Comparison of ENCODE assay signal across 32 mouse cellular contexts in the genomic region with DNA sequence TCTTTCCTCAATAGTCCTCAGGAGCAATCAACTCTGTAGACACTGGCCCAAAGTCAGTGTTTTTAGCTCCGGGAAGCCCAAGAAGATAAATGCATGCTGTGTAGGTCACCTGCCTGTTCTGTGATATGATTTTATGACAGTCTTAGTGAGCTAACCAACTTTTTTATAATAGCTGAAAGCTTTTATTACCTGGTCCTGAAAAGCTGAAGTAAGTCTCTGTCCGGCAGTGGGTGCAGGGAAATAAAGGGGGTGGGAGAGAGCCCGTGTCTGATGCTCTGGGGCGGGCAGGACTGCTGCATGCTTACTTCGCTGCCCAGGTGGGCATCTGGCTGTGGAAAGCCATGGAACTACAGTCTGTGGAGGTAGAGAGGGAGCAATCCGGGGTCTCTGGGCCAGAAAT. TPM values are rescaled to one million over a fixed set of nuclear protein-coding genes. Genes with fewer than 3 reads are reported as not detected.
"Had no signal": no experiment of that assay in that cellular context is flagged by ENCODE, and none has a peak within 500 bp of the region (broad histone marks: within the 10 kb centered on the region; RNA-seq: fewer than 3 reads in every experiment).

No protein-coding gene starts in this region.

- H3K9ac ChIP-seq: limb, embryonic 12.5 days; limb, embryonic 13.5 days; limb, embryonic 15.5 days; liver, embryonic 12.5 days; liver, embryonic 13.5 days; liver, embryonic 14.5 days; liver, embryonic 15.5 days; liver, postnatal 0 days; lung, embryonic 14.5 days; lung, embryonic 15.5 days; midbrain, embryonic 12.5 days; midbrain, embryonic 15.5 days had no signal

- H3K4me1 ChIP-seq: liver, embryonic 12.5 days; liver, embryonic 13.5 days; liver, embryonic 15.5 days; lung, embryonic 15.5 days; megakaryocyte, embryonic 14.5 days; midbrain, embryonic 15.5 days had no signal

- H3K9me3 ChIP-seq: limb, embryonic 10.5 days; limb, embryonic 12.5 days; limb, embryonic 13.5 days; limb, embryonic 15.5 days; liver, embryonic 12.5 days; liver, embryonic 13.5 days; liver, embryonic 15.5 days; lung, embryonic 15.5 days; midbrain, embryonic 10.5 days; midbrain, embryonic 12.5 days; midbrain, embryonic 15.5 days had no signal

- ATAC-seq: liver, embryonic 12.5 days; liver, postnatal 0 days; lung, postnatal 0 days; midbrain, embryonic 15.5 days; midbrain, embryonic 16.5 days had no signal

- H3K27ac ChIP-seq: limb, embryonic 10.5 days; limb, embryonic 12.5 days; limb, embryonic 13.5 days; limb, embryonic 15.5 days; liver, embryonic 12.5 days; liver, embryonic 13.5 days; liver, embryonic 14.5 days; liver, embryonic 15.5 days; lung, embryonic 15.5 days; macrophage; midbrain, embryonic 10.5 days; midbrain, embryonic 12.5 days; midbrain, embryonic 15.5 days had no signal

- H3K4me2 ChIP-seq: limb, embryonic 12.5 days; limb, embryonic 13.5 days; limb, embryonic 15.5 days; liver, embryonic 11.5 days; liver, embryonic 12.5 days; liver, embryonic 13.5 days; liver, embryonic 15.5 days; lung, embryonic 14.5 days; lung, embryonic 15.5 days; midbrain, embryonic 11.5 days; midbrain, embryonic 12.5 days; midbrain, embryonic 15.5 days had no signal

- H3K4me3 ChIP-seq: limb, embryonic 10.5 days; limb, embryonic 12.5 days; limb, embryonic 13.5 days; limb, embryonic 15.5 days; liver, embryonic 12.5 days; liver, embryonic 13.5 days; liver, embryonic 15.5 days; lung, embryonic 15.5 days; megakaryocyte, embryonic 14.5 days; midbrain, embryonic 10.5 days; midbrain, embryonic 12.5 days; midbrain, embryonic 15.5 days; myocyte had no signal

- H3K36me3 ChIP-seq: limb, embryonic 10.5 days; limb, embryonic 12.5 days; limb, embryonic 13.5 days; limb, embryonic 15.5 days; liver, embryonic 12.5 days; liver, embryonic 13.5 days; liver, embryonic 15.5 days; lung, embryonic 15.5 days; midbrain, embryonic 10.5 days; midbrain, embryonic 12.5 days; midbrain, embryonic 15.5 days had no signal

- DNase-seq: left cerebral cortex, postnatal 4 days; liver; liver, embryonic 13.5 days; liver, postnatal 0 days; lung, adult 18-20 months; lung, adult 2 months; lung, embryonic 14.5 days; lung, postnatal 10 days; lung, postnatal 14 days; lung, postnatal 36 days; lung, postnatal 4 days; midbrain, embryonic 14.5 days had no signal

- H3K27me3 ChIP-seq: megakaryocyte, embryonic 14.5 days; midbrain, embryonic 12.5 days; midbrain, embryonic 15.5 days had no signal

RNA-seq across cellular contexts. Expression of gene Erich3, which starts 6.9 kb away (rescaled TPM):
- polyA plus RNA-seq: liver, adult 2 months; liver, embryonic 11.5 days; liver, embryonic 12.5 days; liver, embryonic 13.5 days; liver, embryonic 15.5 days; liver, embryonic 16.5 days; liver, postnatal 0 days; lung, embryonic 14.5 days; macrophage; myocyte had no signal
